Mouse (Mus musculus): ENCODE data around the gene Tnfrsf22.

Gene Tnfrsf22

DNA sequence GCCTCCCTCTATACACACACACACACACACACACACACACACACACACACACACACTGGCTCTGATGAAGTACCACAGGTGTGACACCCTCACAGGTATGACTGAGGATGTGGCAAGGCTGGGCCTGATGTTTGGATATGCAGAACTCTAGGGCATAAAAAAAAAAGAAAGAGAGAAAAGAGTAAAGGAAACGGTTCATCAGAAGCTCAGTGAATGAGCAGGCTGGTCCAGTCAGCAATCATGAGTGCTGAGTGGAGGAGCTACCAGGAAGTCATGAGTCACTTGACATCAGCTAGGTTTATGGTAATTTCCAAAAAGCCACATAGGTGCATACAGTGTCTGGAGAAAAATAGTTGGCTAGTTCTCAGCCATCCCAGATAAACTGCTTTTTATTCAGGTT lies 20.0 kb downstream of the Tnfrsf22 start:
- DNase-seq, result no peak

GRCm38 (mm10) chr7:143628540-143628939 lies 20.9 kb downstream of the Tnfrsf22 start, which contains the start of gene Tnfrsf26:
Gene Tnfrsf26, minus strand, starts transcription at chr7:143628722.
- DNase-seq, result no peak

DNA sequence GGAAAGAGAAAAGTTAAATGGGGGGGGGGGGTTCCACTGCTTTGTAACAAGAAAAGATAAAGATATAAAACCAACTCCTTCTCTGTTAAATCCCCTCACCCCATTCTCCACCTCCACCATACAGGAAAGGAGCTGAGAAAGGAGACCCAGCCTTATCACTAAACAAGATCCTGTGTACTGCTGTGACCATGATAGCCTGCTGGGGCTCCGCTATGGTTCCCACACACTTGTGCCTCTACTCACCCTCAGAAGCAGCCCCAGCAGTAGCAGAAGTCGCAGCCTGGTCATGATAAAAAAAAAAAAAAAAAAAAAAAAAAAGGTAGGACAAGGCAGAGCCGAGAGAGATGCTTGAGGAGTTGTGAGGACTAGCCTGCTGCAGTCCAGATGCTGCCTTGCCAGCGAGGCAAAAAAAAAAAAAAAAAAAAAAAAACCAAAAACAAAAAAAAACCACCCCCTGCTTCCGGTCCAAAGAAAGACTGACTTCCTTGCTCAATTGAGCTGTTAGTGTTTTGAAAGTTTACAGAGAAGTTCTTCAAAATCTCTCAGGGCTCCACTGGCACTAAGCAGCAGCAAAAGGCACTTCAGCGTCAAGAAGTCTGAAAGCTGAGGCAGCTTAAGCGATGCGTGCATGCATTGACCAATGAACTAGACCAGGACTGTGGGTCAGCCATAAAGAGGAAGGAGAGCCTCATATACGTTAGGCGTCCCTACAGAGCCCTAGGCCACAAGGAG lies 21.7 kb downstream of the Tnfrsf22 start:
- peak in 1 of 2 experiments; percentile 15 for DNase-seq

DNA sequence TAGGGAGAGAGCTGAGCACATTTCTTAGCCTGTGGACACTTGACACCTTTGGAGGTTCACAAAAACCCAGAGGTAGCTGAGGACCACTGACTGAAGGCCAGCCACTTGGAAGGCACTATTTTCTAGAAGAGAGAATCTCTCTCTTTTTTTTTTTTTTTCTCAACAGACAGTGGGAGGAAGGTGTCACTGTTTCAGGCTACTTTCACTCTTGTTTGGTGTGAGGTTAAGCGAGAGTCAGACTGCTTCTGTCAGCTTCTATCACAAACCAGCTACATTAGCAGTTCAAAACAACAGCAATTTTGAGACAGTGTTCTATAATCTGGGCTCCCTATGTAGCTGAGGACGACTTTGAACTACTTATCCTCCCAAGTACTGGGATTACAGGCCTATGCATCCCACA lies 23.3 kb downstream of the Tnfrsf22 start:
- no peak for DNase-seq

GRCm38 (mm10) chr7:143625151-143625550 lies 24.3 kb downstream of the Tnfrsf22 start:
- DNase-seq, result no peak

DNA sequence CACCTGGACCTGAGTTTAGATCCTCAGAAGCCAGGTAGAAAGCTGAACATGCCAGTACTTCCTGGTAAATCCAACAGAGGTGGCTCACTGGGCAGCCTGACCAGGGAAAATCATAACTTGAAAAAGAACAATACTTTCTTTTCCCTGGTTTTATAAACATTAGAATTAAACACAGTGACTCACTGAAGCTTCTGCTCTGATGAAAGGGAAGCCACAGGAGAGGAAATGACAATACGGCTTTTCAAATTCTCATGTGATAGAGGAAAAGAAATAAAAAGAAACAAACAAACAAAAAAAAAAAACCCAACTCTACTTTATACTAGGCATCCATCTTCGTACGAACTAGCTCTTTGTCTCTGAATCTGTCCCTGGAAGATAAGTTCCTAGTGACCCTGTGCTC lies 24.9 kb downstream of the Tnfrsf22 start:
- no peak for DNase-seq

GRCm38 (mm10) chr7:143620951-143621350 lies 28.5 kb downstream of the Tnfrsf22 start:
- no peak for DNase-seq

- no peak for DNase-seq
These were observed 34.9 kb downstream of the Tnfrsf22 start for GRCm38 (mm10) chr7:143614404-143615135.

GRCm38 (mm10) chr7:143612215-143612614 lies 37.2 kb downstream of the Tnfrsf22 start:
- no peak for DNase-seq

- no peak for DNase-seq
These were observed 44.1 kb downstream of the Tnfrsf22 start for GRCm38 (mm10) chr7:143605321-143605720.

- no peak for DNase-seq
These were observed 44.6 kb downstream of the Tnfrsf22 start for GRCm38 (mm10) chr7:143604889-143605288.

- DNase-seq, result no peak
These were observed 47.8 kb downstream of the Tnfrsf22 start for GRCm38 (mm10) chr7:143601705-143602104.

DNA sequence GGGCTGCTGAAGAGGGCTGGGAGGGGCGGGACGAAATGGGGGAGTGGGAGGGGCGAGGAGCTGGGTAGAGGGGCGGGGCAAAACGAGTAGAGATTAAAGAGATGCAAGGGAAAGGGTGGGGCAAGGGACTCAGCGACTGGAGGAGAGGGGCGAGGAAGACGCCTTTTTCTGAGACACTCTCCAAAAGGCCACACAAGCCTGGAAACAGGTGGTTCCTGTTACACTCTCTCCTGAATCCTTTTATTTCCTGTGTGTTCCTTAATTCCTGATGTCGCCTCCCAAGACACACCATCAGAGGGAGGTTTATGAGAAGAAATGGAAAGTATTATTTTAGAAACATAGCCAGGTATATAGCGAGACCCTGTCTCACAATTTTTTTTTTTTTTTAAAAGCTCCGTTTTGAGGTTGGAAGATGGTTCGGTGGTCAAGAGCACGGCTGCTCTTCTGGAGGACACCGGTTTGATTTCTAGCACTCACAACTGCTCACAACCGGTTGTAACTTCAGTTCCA lies 49.2 kb downstream of the Tnfrsf22 start:
- no peak for DNase-seq

DNA sequence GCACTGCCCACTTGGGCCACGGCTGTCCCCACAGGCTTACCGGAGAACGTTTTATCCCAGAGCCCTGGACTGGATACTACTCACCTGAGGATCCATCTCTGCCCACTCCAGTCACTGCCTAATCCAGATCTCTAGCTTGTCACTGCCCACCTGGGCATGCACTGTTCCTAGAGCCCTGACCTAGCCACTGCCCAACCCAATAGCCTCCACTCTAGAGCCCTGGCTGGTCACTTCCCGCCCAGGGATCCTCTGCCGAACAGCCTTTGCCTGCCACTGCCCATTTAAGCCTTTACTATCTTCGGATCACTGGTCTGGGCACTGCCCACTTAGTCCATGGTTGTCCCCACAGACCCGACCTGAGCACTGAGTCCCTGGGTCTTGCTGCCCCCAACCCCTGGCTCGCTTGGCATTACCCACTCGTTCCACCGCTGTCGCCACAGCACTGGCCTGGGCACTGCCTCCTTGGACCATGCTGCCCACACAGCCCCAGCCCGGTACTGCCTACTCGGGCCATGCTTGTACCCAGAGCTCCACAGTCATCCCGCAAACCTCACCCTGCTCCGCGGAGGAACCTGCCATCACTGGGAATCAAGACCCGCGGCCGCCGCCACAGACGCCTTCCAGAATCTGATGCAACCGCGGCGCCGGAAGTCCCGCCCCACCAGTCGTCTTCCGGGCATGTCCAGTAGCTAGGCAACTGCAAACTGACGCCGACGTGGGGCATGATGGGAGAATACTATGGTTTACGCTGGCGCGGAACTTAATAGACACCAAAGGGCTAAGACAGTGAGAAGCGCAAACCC lies 49.8 kb downstream of the Tnfrsf22 start, which contains the start of gene Cars:
Gene Cars, minus strand, starts transcription at position 663 of the 803 bp plus-strand sequence.
- peak; percentile 94 to 97 for DNase-seq

DNA sequence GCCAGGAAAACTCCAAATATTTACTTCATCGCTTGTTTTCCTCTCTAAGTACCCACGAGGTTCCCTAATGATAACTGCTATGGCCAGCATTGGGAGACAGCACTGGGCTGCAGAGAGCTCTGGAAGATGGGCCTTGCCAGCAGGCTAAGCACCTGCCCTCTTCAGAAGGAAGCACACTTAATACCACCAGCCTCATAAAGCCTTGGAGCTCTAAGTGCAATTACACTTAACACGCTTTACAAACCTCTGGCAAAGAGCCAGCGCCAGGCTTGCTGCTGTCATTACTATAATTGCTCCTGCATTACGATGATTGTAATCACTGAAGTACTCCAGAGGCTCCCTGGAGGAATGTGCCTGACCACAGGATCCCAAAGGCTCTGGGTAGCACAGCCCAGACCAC lies 54.6 kb downstream of the Tnfrsf22 start:
- DNase-seq, result no peak

DNA sequence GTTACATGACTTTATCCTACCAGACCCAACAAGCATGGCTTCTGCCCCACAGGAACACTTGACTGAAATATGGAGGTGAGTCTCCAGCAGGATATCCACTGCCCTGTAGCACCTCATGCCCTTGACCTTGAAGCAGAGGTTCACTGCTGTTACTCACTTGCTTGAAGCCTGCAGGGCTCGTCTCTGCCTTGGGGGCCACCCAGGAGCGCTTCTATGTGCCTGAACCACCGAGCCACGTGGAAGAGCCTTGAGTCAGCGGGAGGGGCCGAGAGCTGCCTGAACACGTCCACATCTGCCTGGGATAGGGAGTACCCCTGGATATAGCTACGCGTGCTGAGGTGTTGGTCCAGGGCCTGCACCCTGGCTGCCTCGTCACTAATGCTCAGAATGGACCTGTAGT lies 57.2 kb downstream of the Tnfrsf22 start:
- no peak for DNase-seq

GRCm38 (mm10) chr7:143588006-143588405 lies 61.5 kb downstream of the Tnfrsf22 start:
- no peak for DNase-seq

- no peak for DNase-seq
These were observed 61.9 kb downstream of the Tnfrsf22 start for GRCm38 (mm10) chr7:143587586-143587985.

Data from thymus, adult 18-20 months (tissue).